Mouse (Mus musculus): Measurements from ENCODE around the gene Pfn1.

The Pfn1 gene

GRCm38 (mm10) chr11:70654923-70655570 is 603 bp upstream of the Pfn1 start:
- DNase-seq (ENCODE audit: low spot score in 2 of 2): peak; percentile 77 to 87

GRCm38 (mm10) chr11:70653345-70654197 is 873 bp downstream of the Pfn1 start:
- DNase-seq (ENCODE audit: low spot score in 2 of 2): peak; percentile 57 to 60

- DNase-seq (ENCODE audit: low spot score in 2 of 2): no peak
Observed at GRCm38 (mm10) chr11:70652884-70653344, 1.5 kb downstream of the Pfn1 start.

- DNase-seq (ENCODE audit: low spot score in 2 of 2): no peak
Observed at GRCm38 (mm10) chr11:70652029-70652883, 2.2 kb downstream of the Pfn1 start.

GRCm38 (mm10) chr11:70651391-70651790 is 3.1 kb downstream of the Pfn1 start:
- DNase-seq (ENCODE audit: low spot score in 2 of 2): no peak

- no peak for DNase-seq (ENCODE audit: low spot score in 2 of 2)
Observed at GRCm38 (mm10) chr11:70650322-70651175, 3.9 kb downstream of the Pfn1 start.

GRCm38 (mm10) chr11:70649185-70649734 is 5.2 kb downstream of the Pfn1 start:
- DNase-seq (ENCODE audit: low spot score in 2 of 2): no peak

GRCm38 (mm10) chr11:70648512-70648911 is 5.9 kb downstream of the Pfn1 start:
- no peak for DNase-seq (ENCODE audit: low spot score in 2 of 2)

- DNase-seq (ENCODE audit: low spot score in 2 of 2): no peak
Observed at GRCm38 (mm10) chr11:70647716-70648420, 6.6 kb downstream of the Pfn1 start.

- peak; percentile 85 to 94 for DNase-seq (ENCODE audit: low spot score in 2 of 2)
Observed at GRCm38 (mm10) chr11:70646691-70647650, 7.5 kb downstream of the Pfn1 start, which contains the start of the genes Rnf167 and Slc25a11. Gene Rnf167, plus strand, starts transcription at chr11:70647235. Gene Slc25a11, minus strand, starts transcription at chr11:70647479.

GRCm38 (mm10) chr11:70646259-70646555 is 8.2 kb downstream of the Pfn1 start:
- DNase-seq (ENCODE audit: low spot score in 2 of 2): no peak

GRCm38 (mm10) chr11:70645461-70646258 is 8.8 kb downstream of the Pfn1 start:
- no peak for DNase-seq (ENCODE audit: low spot score in 2 of 2)

- DNase-seq (ENCODE audit: low spot score in 2 of 2): no peak
Observed at GRCm38 (mm10) chr11:70644564-70645103, 9.8 kb downstream of the Pfn1 start.

- no peak for DNase-seq (ENCODE audit: low spot score in 2 of 2)
Observed at GRCm38 (mm10) chr11:70643051-70643450, 11.4 kb downstream of the Pfn1 start.

- no peak for DNase-seq (ENCODE audit: low spot score in 2 of 2)
Observed at GRCm38 (mm10) chr11:70641241-70641640, 13.2 kb downstream of the Pfn1 start.

- DNase-seq (ENCODE audit: low spot score in 2 of 2): no peak
Observed at GRCm38 (mm10) chr11:70639976-70640375, 14.5 kb downstream of the Pfn1 start.

GRCm38 (mm10) chr11:70638714-70639278 is 15.6 kb downstream of the Pfn1 start, which contains the start of gene Gp1ba:
Gene Gp1ba, plus strand, starts transcription at chr11:70639122.
- DNase-seq (ENCODE audit: low spot score in 2 of 2): no peak

Data from urinary bladder, adult 18-20 months (tissue).